Mouse (Mus musculus) heart, embryonic 10.5 days (tissue): ENCODE results near the gene Lrrc8d. TPM values are rescaled to one million over a fixed set of nuclear protein-coding genes. Genes with fewer than 3 reads are reported as not detected.

Experiments
- DNase-seq: peaks from one replicate; pipeline ENCODE4 v3.0.0-alpha.2; 2017; ENCODE audit warnings: low spot score
- H3K27ac ChIP-seq: fragments of 300-500 bp; sonication (generic); 2 replicates; pipeline ENCODE4 v1.5.1; 2016; ENCODE audit warnings: mild to moderate bottlenecking
- H3K27me3 ChIP-seq: fragments of 300-500 bp; sonication (generic); 2 replicates; pipeline ENCODE4 v1.6.1; 2016; ENCODE audit warnings: mild to moderate bottlenecking; ENCODE audit not compliant: poor library complexity, insufficient read depth, severe bottlenecking
- H3K36me3 ChIP-seq: fragments of 300-500 bp; sonication (generic); 2 replicates; pipeline ENCODE4 v1.6.1; 2016; ENCODE audit warnings: mild to moderate bottlenecking, moderate library complexity
- H3K4me1 ChIP-seq: fragments of 300-500 bp; sonication (generic); 2 replicates; pipeline ENCODE4 v1.6.1; 2016; ENCODE audit warnings: mild to moderate bottlenecking
- H3K4me3 ChIP-seq: fragments of 300-500 bp; sonication (generic); 2 replicates; pipeline ENCODE4 v1.5.1; 2016; ENCODE audit warnings: mild to moderate bottlenecking, moderate library complexity
- H3K9me3 ChIP-seq: fragments of 300-500 bp; sonication (generic); 2 replicates; pipeline ENCODE4 v1.6.1; 2016; ENCODE audit warnings: mild to moderate bottlenecking, moderate library complexity
- WGBS: fragments of 180-500 bp; shearing (Covaris S2); methylation state at CpG from one replicate; pipeline ENCODE4 v1.1.7; 2016; 5-methylcytosine and 5-hydroxymethylcytosine counted together
- polyA plus RNA-seq: library from polyadenylated mRNA; unstranded; fragments of >200 nt; fragmentation: Nextera tagmentation; extraction: Ambion mirVana; gene quantifications from 2 replicates; pipeline ENCODE4 v1.2.1, GENCODE M21; 2016

The Lrrc8d gene
- polyA plus RNA-seq, 1 experiment from 2014 or later = 10.8 TPM

DNA sequence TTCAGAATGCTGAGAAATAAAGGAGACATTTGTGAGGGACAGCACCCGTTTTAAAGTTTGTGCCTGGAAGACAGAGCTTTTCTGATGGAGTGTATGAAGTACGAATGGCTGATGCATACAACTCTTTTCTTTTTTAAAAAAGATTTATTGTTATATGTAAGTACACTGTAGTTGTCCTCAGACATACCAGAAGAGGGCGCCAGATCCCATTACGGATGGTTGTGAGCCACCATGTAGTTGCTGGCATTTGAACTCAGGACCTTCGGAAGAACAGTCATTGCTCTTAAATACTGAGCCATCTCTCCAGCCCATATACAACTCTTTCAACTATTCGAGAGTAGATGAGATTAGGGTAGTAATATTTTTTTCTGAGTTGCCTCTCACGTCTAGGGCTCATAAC, 8.1 kb upstream of the Lrrc8d start:
- Histone ChIP-seq H3K9me3 (no peaks in the 10 kb centered on the region), H3K27ac (no peak overlapping the region), H3K36me3 (no peaks in the 10 kb centered on the region), H3K4me3 (no peak overlapping the region), H3K27me3 (peaks cover 38% of the 10 kb centered on the region), H3K4me1 (peaks cover 17% of the 10 kb centered on the region; the same call in 1 of the 2 replicates)
- DNase-seq = no peak
- 74% methylated on average over 7 of the region's 7 CpGs for WGBS

DNA sequence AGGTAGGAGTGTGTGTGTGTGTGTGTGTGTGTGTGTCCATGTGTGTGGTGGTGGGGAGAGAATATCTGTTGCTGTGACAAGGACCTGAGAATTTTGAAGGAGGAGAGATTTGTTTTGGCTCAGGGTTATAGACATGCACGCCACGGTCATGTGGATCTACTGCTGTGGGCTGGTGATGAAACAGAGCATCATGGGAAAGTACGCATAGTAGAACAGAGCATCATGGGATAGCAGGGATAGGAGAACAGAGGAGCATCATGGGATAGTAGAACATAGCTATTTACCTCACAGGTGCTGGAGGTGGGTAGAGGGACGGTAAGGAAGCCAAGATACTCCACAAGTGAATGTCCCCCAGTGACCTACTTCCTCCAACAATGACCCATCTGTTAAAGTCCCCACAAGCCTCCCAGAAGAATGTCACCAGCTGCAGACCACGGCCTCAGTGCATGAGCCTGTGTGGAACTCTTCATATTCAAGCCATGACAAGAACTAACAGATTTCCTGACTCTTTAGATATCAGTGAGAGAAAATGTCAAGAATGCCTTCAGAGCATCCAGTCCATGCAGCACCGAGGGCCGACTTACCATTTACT, 5.3 kb upstream of the Lrrc8d start:
- no peak overlapping the region for H3K27ac ChIP-seq
- H3K27me3 ChIP-seq = peaks cover 45% of the 10 kb centered on the region
- DNase-seq = no peak
- H3K4me3 ChIP-seq = no peak overlapping the region
- WGBS = 72% methylated on average over 7 of the region's 7 CpGs
- peaks cover 23% of the 10 kb centered on the region for H3K4me1 ChIP-seq
- no peaks in the 10 kb centered on the region for H3K9me3 ChIP-seq
- no peaks in the 10 kb centered on the region for H3K36me3 ChIP-seq

DNA sequence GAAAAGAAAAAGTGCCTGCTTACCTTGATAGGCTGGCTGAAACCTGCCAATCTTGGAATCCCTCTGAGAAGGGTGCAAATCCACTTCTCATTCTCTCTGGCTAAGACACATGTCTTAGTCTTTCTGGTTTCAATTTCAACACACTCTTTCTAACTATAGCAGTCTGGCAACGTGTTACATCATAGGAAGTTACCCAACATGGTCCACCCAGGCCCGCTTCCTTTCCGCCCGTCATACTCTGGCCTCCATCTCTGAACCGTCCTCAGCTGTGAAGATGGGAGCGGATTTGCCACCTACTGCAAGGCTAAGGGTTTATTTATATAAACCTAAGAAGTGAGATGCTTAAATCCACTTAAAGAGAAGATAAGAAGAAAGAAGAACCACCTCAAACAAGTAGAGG, 3.7 kb upstream of the Lrrc8d start:
- Histone ChIP-seq H3K36me3 (no peaks in the 10 kb centered on the region), H3K9me3 (no peaks in the 10 kb centered on the region), H3K4me1 (peaks cover 14% of the 10 kb centered on the region), H3K4me3 (no peak overlapping the region), H3K27ac (no peak overlapping the region), H3K27me3 (peaks cover 39% of the 10 kb centered on the region)
- no peak for DNase-seq
- WGBS = 65% methylated on average over 6 of the region's 6 CpGs

- Histone ChIP-seq H3K4me3 (no peak overlapping the region), H3K9me3 (no peaks in the 10 kb centered on the region), H3K4me1 (peaks cover 16% of the 10 kb centered on the region), H3K27me3 (peaks cover 48% of the 10 kb centered on the region), H3K27ac (no peak overlapping the region), H3K36me3 (no peaks in the 10 kb centered on the region)
- DNase-seq = no peak
- 80% methylated on average over 3 of the region's 3 CpGs for WGBS
These were observed 1.9 kb upstream of the Lrrc8d start for GRCm38 (mm10) chr5:105697886-105698285.

- Histone ChIP-seq H3K9me3 (no peaks in the 10 kb centered on the region), H3K4me1 (peaks cover 16% of the 10 kb centered on the region), H3K4me3 (no peak overlapping the region), H3K36me3 (no peaks in the 10 kb centered on the region), H3K27me3 (peaks cover 48% of the 10 kb centered on the region), H3K27ac (no peak overlapping the region)
- 21% methylated on average over 7 of the region's 7 CpGs for WGBS
- DNase-seq = no peak
These were observed 1.1 kb upstream of the Lrrc8d start for GRCm38 (mm10) chr5:105698694-105699093.

GRCm38 (mm10) chr5:105700070-105700851, 492 bp downstream of the Lrrc8d start:
- peak overlapping the region; percentile 95 for H3K27ac ChIP-seq
- peak; percentile 88 for DNase-seq
- WGBS = under 1% methylated on average over 99 of the region's 101 CpGs

GRCm38 (mm10) chr5:105701326-105701725, 1.6 kb downstream of the Lrrc8d start:
- Histone ChIP-seq H3K9me3 (no peaks in the 10 kb centered on the region), H3K36me3 (no peaks in the 10 kb centered on the region), H3K27me3 (peaks cover 68% of the 10 kb centered on the region), H3K27ac (no peak overlapping the region), H3K4me1 (peaks cover 24% of the 10 kb centered on the region), H3K4me3 (no peak overlapping the region; the same call in 1 of the 2 replicates)
- 59% methylated on average over 9 of the region's 9 CpGs for WGBS
- DNase-seq = no peak

More at GRCm38 (mm10) chr5:105700070-105700851, 492 bp downstream of the Lrrc8d start:
- H3K9me3 ChIP-seq = no peaks in the 10 kb centered on the region
- H3K4me3 ChIP-seq = peak overlapping the region; percentile 91
- H3K36me3 ChIP-seq = no peaks in the 10 kb centered on the region
- peaks cover 62% of the 10 kb centered on the region for H3K27me3 ChIP-seq
- H3K4me1 ChIP-seq = peaks cover 24% of the 10 kb centered on the region

- Histone ChIP-seq H3K27me3 (peaks cover 69% of the 10 kb centered on the region), H3K4me3 (no peak overlapping the region), H3K9me3 (no peaks in the 10 kb centered on the region), H3K4me1 (peaks cover 24% of the 10 kb centered on the region), H3K36me3 (no peaks in the 10 kb centered on the region), H3K27ac (no peak overlapping the region)
- 75% methylated on average over 8 of the region's 8 CpGs for WGBS
- no peak for DNase-seq
These were observed 2.1 kb downstream of the Lrrc8d start for GRCm38 (mm10) chr5:105701844-105702243.

DNA sequence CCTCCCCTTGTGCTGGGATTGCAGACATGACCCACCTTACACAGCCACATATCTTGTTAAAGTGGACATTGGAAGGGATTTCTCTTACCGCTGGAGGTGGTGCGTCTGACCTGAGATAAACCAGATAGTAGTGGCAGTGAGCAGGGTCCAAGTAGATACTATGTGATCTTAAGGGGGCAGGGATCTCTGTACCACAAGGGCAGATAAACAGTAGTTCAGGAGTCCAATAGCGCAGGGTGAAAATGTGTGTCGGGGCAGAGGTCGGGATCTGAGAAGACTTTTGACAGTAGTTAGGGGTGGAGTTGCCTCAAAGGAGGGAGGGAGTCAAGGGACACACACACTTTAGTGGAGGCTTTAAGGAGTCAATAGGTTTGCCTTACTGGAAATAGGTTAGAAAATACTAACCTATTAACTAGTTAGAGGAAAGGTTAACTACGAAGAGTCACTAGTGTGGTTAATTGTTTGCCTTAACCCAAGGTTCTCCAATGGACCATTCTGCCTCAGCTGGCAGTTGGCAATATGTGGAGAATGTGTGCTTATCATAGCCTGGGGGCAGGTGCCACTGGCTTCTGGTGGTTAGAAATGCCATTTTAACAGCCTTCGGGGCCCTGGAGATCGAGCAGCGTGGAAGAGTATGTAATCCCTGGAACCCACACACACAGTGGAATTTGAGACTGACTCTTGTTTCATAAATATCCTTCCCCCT, 3.0 kb downstream of the Lrrc8d start:
- H3K27me3 ChIP-seq = peaks cover 69% of the 10 kb centered on the region

DNA sequence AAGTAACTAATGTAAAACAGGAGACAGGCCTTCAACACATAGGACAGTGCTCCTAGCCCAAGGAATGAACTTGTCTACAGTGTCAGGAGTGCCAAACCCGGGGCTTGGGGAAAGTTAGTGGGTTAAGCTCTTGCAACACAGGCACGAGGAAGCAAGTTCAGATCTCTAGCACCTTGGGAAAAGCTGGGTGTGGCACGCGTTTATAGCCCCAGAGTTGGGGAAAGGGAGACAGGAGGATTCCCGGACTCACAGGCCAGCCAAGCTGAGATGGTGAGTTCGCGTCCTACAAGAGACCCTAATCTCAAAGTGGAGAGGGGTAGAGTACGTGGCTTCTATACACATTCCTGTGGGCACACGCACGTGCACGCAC, 3.5 kb downstream of the Lrrc8d start:
- Histone ChIP-seq H3K27me3 (peaks cover 66% of the 10 kb centered on the region), H3K9me3 (no peaks in the 10 kb centered on the region), H3K4me3 (no peak overlapping the region), H3K36me3 (no peaks in the 10 kb centered on the region), H3K27ac (no peak overlapping the region), H3K4me1 (peaks cover 24% of the 10 kb centered on the region)
- WGBS = 86% methylated on average over 11 of the region's 11 CpGs
- no peak for DNase-seq

More for the DNA sequence above, 3.0 kb downstream of the Lrrc8d start:
- no peak overlapping the region for H3K27ac ChIP-seq
- H3K36me3 ChIP-seq = no peaks in the 10 kb centered on the region
- H3K4me1 ChIP-seq = peaks cover 24% of the 10 kb centered on the region
- no peak for DNase-seq
- H3K4me3 ChIP-seq = no peak overlapping the region
- WGBS = 82% methylated on average over 9 of the region's 9 CpGs
- H3K9me3 ChIP-seq = no peaks in the 10 kb centered on the region

DNA sequence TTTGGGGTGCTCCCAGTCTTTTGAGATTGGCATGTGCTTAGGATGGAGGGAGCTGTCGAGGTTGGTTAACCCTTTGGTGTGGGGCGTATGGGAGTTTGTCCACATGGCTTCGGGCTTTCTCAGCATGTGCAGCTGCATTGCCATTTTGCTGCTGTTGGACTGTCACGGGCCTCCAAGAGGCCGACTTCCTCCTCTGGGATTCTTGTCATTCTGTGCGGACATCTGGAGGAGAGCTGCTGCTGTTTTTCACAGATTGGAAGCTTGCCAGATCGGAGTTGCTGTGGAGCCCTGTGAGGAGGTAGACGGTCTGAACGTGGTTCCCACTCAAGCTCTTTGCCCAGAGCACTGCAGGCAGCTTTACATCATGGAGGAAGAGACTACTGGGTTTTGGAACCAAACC, 4.8 kb downstream of the Lrrc8d start:
- Histone ChIP-seq H3K27me3 (peaks cover 61% of the 10 kb centered on the region), H3K9me3 (no peaks in the 10 kb centered on the region), H3K4me3 (no peak overlapping the region), H3K36me3 (no peaks in the 10 kb centered on the region), H3K4me1 (peaks cover 22% of the 10 kb centered on the region), H3K27ac (no peak overlapping the region)
- 48% methylated on average over 9 of the region's 9 CpGs for WGBS
- DNase-seq = no peak

DNA sequence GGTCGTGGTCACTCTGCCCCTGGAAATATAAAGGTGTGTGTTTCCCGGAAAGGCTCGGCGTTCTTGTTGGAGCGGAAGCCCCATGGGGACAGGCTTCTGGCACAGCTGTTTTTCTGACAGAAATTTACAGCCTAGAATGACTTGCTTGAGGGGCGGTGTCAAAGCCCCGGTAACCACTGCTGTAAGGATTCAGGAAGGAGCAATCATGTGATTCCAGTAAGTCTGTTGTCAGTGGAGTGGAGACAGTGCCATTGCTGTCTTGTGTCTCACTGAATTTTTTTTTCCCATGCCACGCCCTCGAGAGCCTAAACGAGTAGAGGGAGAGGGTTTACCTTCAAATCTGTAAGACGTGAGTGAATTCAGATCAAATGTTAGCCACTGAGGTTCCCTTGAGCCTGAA, 6.9 kb downstream of the Lrrc8d start:
- Histone ChIP-seq H3K36me3 (no peaks in the 10 kb centered on the region), H3K27ac (no peak overlapping the region), H3K4me3 (no peak overlapping the region), H3K27me3 (peaks cover 64% of the 10 kb centered on the region), H3K9me3 (no peaks in the 10 kb centered on the region), H3K4me1 (peaks cover 14% of the 10 kb centered on the region)
- 80% methylated on average over 11 of the region's 11 CpGs for WGBS
- no peak for DNase-seq

DNA sequence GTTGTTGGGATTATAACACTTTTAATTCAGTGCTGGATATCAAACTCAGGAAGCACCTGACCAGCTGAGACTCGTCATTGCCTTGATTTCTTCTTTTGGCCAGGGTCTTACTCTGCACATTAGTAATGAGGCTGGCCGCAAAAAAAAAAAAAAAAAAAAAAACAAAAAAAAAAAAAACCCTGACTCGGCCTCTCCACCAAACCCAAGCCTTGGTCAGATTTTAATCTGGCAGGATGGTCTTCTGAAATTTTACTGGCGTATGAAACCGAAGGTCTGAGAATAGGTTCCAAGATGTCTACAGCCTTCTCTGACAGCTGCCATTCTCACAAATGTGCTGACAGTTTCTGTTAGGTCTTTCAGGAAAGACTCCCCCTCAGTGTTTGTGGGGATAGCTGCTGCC, 8.5 kb downstream of the Lrrc8d start:
- peaks cover 67% of the 10 kb centered on the region for H3K27me3 ChIP-seq
- H3K27ac ChIP-seq = no peak overlapping the region
- no peaks in the 10 kb centered on the region for H3K9me3 ChIP-seq
- no peaks in the 10 kb centered on the region for H3K36me3 ChIP-seq
- peaks cover 14% of the 10 kb centered on the region for H3K4me1 ChIP-seq
- DNase-seq = no peak
- 74% methylated on average over 5 of the region's 5 CpGs for WGBS
- H3K4me3 ChIP-seq = no peak overlapping the region
